Mouse (Mus musculus): Measurements from ENCODE around the gene Gm45753. TPM values are rescaled to one million over a fixed set of nuclear protein-coding genes. Genes with fewer than 3 reads are reported as not detected.

The Gm45753 gene
- not detected in 2 replicates for polyA plus RNA-seq (2014; fragmentation: Nextera tagmentation; extraction: Ambion mirVana)

DNA sequence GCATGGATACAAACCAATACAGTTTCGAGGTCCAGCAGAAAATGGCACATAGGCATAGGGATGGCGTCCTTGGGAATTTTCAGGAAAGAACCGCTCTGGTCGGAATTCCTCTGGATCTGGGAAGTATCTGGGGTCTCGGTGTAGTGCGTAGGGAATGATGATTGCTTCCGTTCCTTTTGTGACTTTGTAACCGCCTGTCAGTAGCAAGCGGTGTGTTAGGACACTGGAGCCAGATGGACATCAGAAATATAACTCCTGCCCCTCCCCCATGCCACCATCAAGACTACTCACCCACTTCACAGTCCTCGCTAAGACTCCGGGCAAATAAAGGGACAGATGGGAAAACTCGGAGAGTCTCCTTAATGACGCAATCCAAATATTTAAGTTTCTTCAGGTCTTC, at the start of gene Gm45753:
Gene Gm45753, minus strand, starts transcription at position 101 of the 400 bp plus-strand sequence.
- Histone ChIP-seq H3K36me3 (ENCODE audit: control insufficient read depth, insufficient read depth, low read length) (no peaks in the 10 kb centered on the region), H3K4me2 (ENCODE audit: low read depth, low read length, severe bottlenecking) (no peak within 1 kb of the TSS), H3K4me3 (ENCODE audit: low read depth, low read length) (no peak within 1 kb of the TSS), H3K27me3 (ENCODE audit: control insufficient read depth, insufficient read depth, low read length) (no peaks in the 10 kb centered on the region), H3K9me3 (ENCODE audit: control insufficient read depth, low read length) (no peaks in the 10 kb centered on the region), H3K9ac (ENCODE audit: low read length) (no peak within 1 kb of the TSS), H3K4me1 (replicated peaks; ENCODE audit: control insufficient read depth, insufficient read depth, low read length) (no peaks in the 10 kb centered on the region), H3K27ac (ENCODE audit: low read depth, low read length) (no peak within 1 kb of the TSS)
- WGBS, result 91% methylated on average over 13 of the region's 13 CpGs
- ATAC-seq (replicated peaks; ENCODE audit: low FRiP score), result no peak
- no peak for DNase-seq (ENCODE audit: low spot score)

DNA sequence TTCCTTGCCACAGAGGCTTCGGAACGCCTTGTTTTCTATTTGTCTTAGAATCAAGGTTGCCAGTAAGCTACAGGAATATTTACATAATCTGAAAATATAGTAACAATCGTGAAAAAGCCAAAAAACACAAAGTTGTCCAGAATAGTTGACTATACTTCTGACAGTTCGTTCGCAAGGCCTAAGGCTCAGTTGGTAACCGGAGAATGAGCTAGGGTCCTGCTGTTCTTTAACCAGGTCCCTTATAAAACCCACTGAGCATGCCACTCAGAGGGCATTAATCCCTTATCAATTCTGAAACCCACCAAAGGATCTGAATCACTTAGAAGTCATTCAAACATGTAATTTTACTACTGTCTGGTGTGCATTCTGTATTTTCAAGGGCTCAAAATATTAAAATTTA, 47.5 kb upstream of the Gm45753 start:
- H3K4me1 ChIP-seq (replicated peaks; ENCODE audit: control insufficient read depth, insufficient read depth, low read length), result no peaks in the 10 kb centered on the region; the same call in 1 of the 2 replicates
- H3K4me3 ChIP-seq (ENCODE audit: low read depth, low read length), result no peak overlapping the region
- WGBS, result 82% methylated on average over 6 of the region's 6 CpGs
- DNase-seq (ENCODE audit: low spot score) (no peak), ATAC-seq (replicated peaks; ENCODE audit: low FRiP score) (no peak)
- H3K36me3 ChIP-seq (ENCODE audit: control insufficient read depth, insufficient read depth, low read length), result no peaks in the 10 kb centered on the region
- H3K9ac ChIP-seq (ENCODE audit: low read length), result no peak overlapping the region
- no peaks in the 10 kb centered on the region for H3K27me3 ChIP-seq (ENCODE audit: control insufficient read depth, insufficient read depth, low read length)
- H3K4me2 ChIP-seq (ENCODE audit: low read depth, low read length, severe bottlenecking), result no peak overlapping the region
- H3K9me3 ChIP-seq (ENCODE audit: control insufficient read depth, low read length), result no peaks in the 10 kb centered on the region
- no peak overlapping the region for H3K27ac ChIP-seq (ENCODE audit: low read depth, low read length)

DNA sequence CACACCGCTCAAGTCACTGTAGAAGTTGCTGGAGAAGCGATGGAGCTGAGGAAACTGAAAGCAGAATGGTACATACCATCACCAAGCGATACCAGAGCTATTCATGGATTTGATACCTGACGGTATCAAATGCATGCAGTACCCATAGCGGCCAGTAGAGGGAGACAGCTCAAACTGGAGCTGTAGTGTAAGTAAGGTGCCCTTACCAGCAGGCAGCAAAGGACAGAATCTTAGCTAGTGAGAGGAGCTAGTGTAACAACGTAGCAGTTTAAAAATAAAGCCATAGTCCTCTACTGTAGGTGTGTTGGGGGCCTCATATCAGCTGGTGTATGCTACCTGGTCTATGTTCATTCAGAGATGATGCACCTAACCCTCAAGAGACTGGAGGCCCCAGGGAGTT, 36.8 kb upstream of the Gm45753 start:
- H3K9ac ChIP-seq (ENCODE audit: low read length), result no peak overlapping the region
- no peaks in the 10 kb centered on the region for H3K36me3 ChIP-seq (ENCODE audit: control insufficient read depth, insufficient read depth, low read length)
- DNase-seq (ENCODE audit: low spot score) (peak; percentile 86), ATAC-seq (replicated peaks; ENCODE audit: low FRiP score) (peak; percentile 67)
- 17% methylated on average over 6 of the region's 6 CpGs for WGBS
- no peaks in the 10 kb centered on the region for H3K9me3 ChIP-seq (ENCODE audit: control insufficient read depth, low read length)
- H3K4me3 ChIP-seq (ENCODE audit: low read depth, low read length), result no peak overlapping the region
- no peaks in the 10 kb centered on the region for H3K27me3 ChIP-seq (ENCODE audit: control insufficient read depth, insufficient read depth, low read length)
- no peak overlapping the region for H3K4me2 ChIP-seq (ENCODE audit: low read depth, low read length, severe bottlenecking)
- H3K4me1 ChIP-seq (replicated peaks; ENCODE audit: control insufficient read depth, insufficient read depth, low read length), result no peaks in the 10 kb centered on the region
- no peak overlapping the region for H3K27ac ChIP-seq (ENCODE audit: low read depth, low read length)

DNA sequence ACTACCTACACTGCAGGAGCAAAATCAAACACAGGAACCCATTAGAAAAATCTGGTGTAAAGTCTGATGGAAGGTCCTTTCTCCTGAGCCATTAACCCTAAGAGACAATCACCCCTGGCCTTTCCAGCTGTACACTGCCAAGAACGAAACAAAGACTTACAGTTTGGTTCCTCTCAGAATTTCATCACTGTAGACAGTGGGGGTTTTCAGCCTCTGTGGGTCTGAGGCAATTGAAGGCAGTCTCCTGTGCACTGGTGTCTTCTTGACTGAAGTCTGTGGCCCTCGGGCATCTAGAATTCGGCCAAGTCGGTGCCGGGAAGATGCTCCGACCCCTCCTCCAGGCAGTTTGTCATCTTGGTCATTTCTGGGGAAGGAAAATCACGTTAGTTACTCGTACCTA, 36.0 kb upstream of the Gm45753 start:
- 89% methylated on average over 8 of the region's 8 CpGs for WGBS
- DNase-seq (ENCODE audit: low spot score) (no peak), ATAC-seq (replicated peaks; ENCODE audit: low FRiP score) (no peak)
- Histone ChIP-seq H3K4me1 (replicated peaks; ENCODE audit: control insufficient read depth, insufficient read depth, low read length) (no peaks in the 10 kb centered on the region), H3K9me3 (ENCODE audit: control insufficient read depth, low read length) (no peaks in the 10 kb centered on the region), H3K4me3 (ENCODE audit: low read depth, low read length) (no peak overlapping the region), H3K27me3 (ENCODE audit: control insufficient read depth, insufficient read depth, low read length) (no peaks in the 10 kb centered on the region), H3K36me3 (ENCODE audit: control insufficient read depth, insufficient read depth, low read length) (no peaks in the 10 kb centered on the region), H3K27ac (ENCODE audit: low read depth, low read length) (no peak overlapping the region), H3K9ac (ENCODE audit: low read length) (no peak overlapping the region), H3K4me2 (ENCODE audit: low read depth, low read length, severe bottlenecking) (no peak overlapping the region)

DNA sequence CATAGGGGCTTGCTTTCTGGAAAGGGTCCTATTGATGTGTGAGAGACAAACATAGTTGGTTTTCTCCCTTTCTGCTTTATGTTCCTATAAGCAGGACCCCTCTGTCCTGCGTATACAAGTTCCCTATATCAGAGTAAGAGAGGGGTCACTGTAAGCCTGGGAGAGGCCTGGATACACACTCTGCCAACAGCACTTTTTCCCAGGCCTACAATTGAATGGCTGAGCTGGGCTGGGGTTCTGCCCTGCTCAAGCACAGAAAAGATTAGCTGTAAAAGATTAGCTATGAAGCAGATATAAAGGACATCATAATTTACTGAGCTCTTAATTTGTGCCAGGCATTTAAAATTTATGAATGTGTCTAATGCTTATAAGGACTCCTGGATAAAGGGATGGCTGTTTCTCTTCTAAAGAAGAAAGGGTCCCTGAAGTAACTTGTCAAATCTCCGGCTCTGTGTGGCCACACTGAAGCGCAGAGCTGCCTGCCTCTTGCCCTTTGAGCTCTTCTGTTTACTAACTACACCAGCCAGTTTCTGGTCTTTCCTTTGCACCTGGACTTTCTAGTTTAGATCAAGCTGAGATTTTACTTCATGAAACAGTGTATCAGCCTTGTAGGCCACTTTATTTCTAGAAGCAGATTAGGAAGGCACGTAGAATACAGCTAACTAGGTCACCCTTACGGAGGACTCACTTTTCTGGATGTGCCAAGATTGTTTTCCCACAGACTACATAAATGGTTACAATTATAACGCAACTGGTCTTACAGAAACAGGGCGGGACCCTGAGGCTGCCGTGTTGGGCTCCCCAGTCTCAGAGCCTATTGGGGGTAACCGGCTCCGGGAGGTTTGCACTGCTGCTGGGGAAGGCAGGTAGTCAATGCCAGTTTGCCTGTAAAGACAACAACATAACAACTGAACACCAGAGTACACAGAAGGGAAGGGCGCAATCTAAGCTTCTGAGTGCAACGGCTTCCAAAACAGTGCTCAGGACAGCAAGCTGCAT, 33.7 kb upstream of the Gm45753 start:
- Histone ChIP-seq H3K27ac (ENCODE audit: low read depth, low read length) (no peak overlapping the region), H3K27me3 (ENCODE audit: control insufficient read depth, insufficient read depth, low read length) (no peaks in the 10 kb centered on the region), H3K9me3 (ENCODE audit: control insufficient read depth, low read length) (no peaks in the 10 kb centered on the region), H3K4me2 (ENCODE audit: low read depth, low read length, severe bottlenecking) (no peak overlapping the region), H3K4me1 (replicated peaks; ENCODE audit: control insufficient read depth, insufficient read depth, low read length) (no peaks in the 10 kb centered on the region), H3K9ac (ENCODE audit: low read length) (no peak overlapping the region), H3K4me3 (ENCODE audit: low read depth, low read length) (no peak overlapping the region), H3K36me3 (ENCODE audit: control insufficient read depth, insufficient read depth, low read length) (no peaks in the 10 kb centered on the region)
- WGBS, result 90% methylated on average over 12 of the region's 12 CpGs
- no peak for DNase-seq (ENCODE audit: low spot score)
- ATAC-seq (replicated peaks; ENCODE audit: low FRiP score), result no peak

DNA sequence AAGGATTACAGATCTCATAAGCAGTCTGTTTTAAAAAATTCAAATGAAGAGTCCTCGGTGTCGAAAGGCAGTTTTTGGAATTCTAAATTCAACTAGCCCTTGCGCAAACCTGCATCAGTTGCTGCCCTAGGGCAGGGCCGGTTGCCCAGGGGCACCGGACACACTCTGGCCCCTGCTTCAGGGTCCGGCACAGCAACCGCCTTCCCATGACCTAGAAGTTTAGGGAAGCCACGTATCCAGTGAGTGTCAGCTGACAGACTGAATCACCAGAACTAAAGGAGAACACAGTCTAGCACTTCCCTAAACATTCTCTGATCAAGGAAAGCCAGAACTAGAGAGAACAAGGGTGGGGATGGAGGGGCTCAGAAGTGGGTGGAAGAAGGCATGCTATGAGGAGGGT, 25.2 kb upstream of the Gm45753 start:
- Histone ChIP-seq H3K9me3 (ENCODE audit: control insufficient read depth, low read length) (no peaks in the 10 kb centered on the region), H3K27ac (ENCODE audit: low read depth, low read length) (no peak overlapping the region), H3K4me2 (ENCODE audit: low read depth, low read length, severe bottlenecking) (peak overlapping the region; percentile 91), H3K27me3 (ENCODE audit: control insufficient read depth, insufficient read depth, low read length) (peaks cover 2% of the 10 kb centered on the region; the same call in 1 of the 2 replicates), H3K4me3 (ENCODE audit: low read depth, low read length) (peak overlapping the region; percentile 62), H3K4me1 (replicated peaks; ENCODE audit: control insufficient read depth, insufficient read depth, low read length) (no peaks in the 10 kb centered on the region), H3K9ac (ENCODE audit: low read length) (peak overlapping the region; percentile 67), H3K36me3 (ENCODE audit: control insufficient read depth, insufficient read depth, low read length) (no peaks in the 10 kb centered on the region)
- no peak for DNase-seq (ENCODE audit: low spot score)
- WGBS, result 3% methylated on average over 8 of the region's 8 CpGs
- peak; percentile 48; the same call in 1 of the 2 replicates for ATAC-seq (replicated peaks; ENCODE audit: low FRiP score)

DNA sequence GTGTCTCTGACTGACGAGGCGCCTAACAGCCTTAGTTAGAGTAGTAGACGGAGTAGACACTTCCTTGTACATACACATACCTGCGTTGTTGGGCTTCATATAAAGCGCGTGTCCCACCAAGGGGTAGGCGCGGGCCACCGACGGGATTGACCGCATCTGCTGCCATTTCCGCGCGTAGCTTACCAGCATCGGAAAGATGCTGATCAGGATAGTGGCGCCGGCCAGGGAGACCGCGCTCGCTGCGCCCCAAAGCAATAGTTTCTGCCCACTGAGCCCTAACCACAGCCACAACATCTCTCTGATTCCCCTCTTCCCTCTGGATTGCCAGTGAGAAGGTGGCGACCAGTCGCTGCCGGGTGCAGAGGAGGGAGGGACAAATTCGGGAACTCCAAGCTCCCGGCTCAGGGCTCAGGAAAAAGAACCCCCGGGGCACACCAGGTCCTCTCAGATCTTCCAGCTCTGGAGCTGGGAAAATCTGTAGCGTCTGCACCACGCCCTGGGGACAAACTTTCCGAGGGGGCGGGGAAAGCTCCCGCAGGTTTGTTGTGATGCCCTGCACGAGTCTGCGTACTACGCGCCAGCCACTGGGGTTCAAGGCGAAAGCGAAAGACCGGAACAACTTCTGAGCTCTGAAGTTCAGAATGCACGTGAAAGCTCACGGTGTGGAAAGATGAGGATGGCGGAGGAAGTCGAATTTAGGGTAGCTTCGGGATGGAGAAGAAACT, 24.6 kb upstream of the Gm45753 start, which contains the start of gene Cyp4v3:
Gene Cyp4v3, minus strand, starts transcription at position 532 of the 725 bp plus-strand sequence.
- H3K4me2 ChIP-seq (ENCODE audit: low read depth, low read length, severe bottlenecking), result peak within 1 kb of the TSS; percentile 91
- WGBS, result under 1% methylated on average over 44 of the region's 44 CpGs
- H3K9ac ChIP-seq (ENCODE audit: low read length), result peak within 1 kb of the TSS; percentile 67
- H3K4me1 ChIP-seq (replicated peaks; ENCODE audit: control insufficient read depth, insufficient read depth, low read length), result no peaks in the 10 kb centered on the region
- no peak within 1 kb of the TSS for H3K27ac ChIP-seq (ENCODE audit: low read depth, low read length)
- H3K27me3 ChIP-seq (ENCODE audit: control insufficient read depth, insufficient read depth, low read length), result peaks cover 2% of the 10 kb centered on the region; the same call in 1 of the 2 replicates
- no peaks in the 10 kb centered on the region for H3K9me3 ChIP-seq (ENCODE audit: control insufficient read depth, low read length)
- H3K36me3 ChIP-seq (ENCODE audit: control insufficient read depth, insufficient read depth, low read length), result no peaks in the 10 kb centered on the region
- ATAC-seq (replicated peaks; ENCODE audit: low FRiP score) (peak; percentile 75), DNase-seq (ENCODE audit: low spot score) (peak; percentile 78)
- H3K4me3 ChIP-seq (ENCODE audit: low read depth, low read length), result peak within 1 kb of the TSS; percentile 62

DNA sequence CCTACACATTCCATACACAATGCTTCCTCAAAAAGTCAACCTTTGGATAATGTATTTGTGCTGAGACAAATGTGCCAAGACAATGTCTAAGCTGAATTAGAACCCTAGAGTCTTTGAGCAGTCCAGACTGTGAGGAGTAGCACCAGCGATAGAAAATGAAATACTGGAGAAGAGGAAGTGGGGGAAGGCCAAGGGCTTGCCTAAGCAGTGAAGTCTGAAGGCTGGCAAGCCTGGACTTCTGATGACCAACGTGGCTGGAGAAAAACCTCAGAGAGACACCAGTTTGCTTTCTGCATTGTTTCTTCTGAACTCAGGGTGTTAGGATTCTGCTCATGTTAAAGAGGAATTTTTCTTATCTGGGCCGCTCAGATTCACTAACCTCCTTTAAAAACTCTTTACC, 22.6 kb upstream of the Gm45753 start:
- Histone ChIP-seq H3K9me3 (ENCODE audit: control insufficient read depth, low read length) (no peaks in the 10 kb centered on the region), H3K4me2 (ENCODE audit: low read depth, low read length, severe bottlenecking) (no peak overlapping the region), H3K27ac (ENCODE audit: low read depth, low read length) (no peak overlapping the region), H3K36me3 (ENCODE audit: control insufficient read depth, insufficient read depth, low read length) (no peaks in the 10 kb centered on the region), H3K27me3 (ENCODE audit: control insufficient read depth, insufficient read depth, low read length) (peaks cover 2% of the 10 kb centered on the region; the same call in 1 of the 2 replicates), H3K9ac (ENCODE audit: low read length) (no peak overlapping the region), H3K4me3 (ENCODE audit: low read depth, low read length) (no peak overlapping the region), H3K4me1 (replicated peaks; ENCODE audit: control insufficient read depth, insufficient read depth, low read length) (no peaks in the 10 kb centered on the region)
- WGBS, result 71% methylated on average over 3 of the region's 3 CpGs
- ATAC-seq (replicated peaks; ENCODE audit: low FRiP score) (no peak), DNase-seq (ENCODE audit: low spot score) (no peak)
